Mouse (Mus musculus): ENCODE measurements at regions not wholly inside any gene's neighbourhood (a gene's known extent, or its start where the extent isn't known, plus 50 kb on each side); places are given as distances from the start of the nearest gene placed in this dataset.
"Not testable (repeated sequence)": the region's sequence is repeated elsewhere in the genome, so short reads cannot be mapped to it uniquely, and the experiment has no call there.

GRCm38 (mm10) chr13:5920422-5920821 is 59.1 kb downstream of the Klf6 start:
- no peak for DNase-seq
- intact Hi-C loops (cut with DNase I), result no loop called here

GRCm38 (mm10) chr13:5931433-5931832 is 70.2 kb downstream of the Klf6 start:
- intact Hi-C loops (cut with DNase I), result no loop called here
- DNase-seq, result no peak

- peak in 1 of 2 experiments; percentile 5 for DNase-seq
- intact Hi-C loops (cut with DNase I), result loop anchor here (5.0 kb wide), 1 partner anchor 60 kb away; no protein-coding TSS in a partner anchor
Observed at GRCm38 (mm10) chr13:5937436-5937835, 76.2 kb downstream of the Klf6 start.

GRCm38 (mm10) chr13:5937970-5938369 is 76.7 kb downstream of the Klf6 start:
- intact Hi-C loops (cut with DNase I), result loop anchor here (5.0 kb wide), 1 partner anchor 61 kb away; no protein-coding TSS in a partner anchor

GRCm38 (mm10) chr13:5939368-5939767 is 78.1 kb downstream of the Klf6 start:
- intact Hi-C loops (cut with DNase I), result loop anchor here (5.0 kb wide), 1 partner anchor 62 kb away; no protein-coding TSS in a partner anchor
- no peak for DNase-seq

More at GRCm38 (mm10) chr13:5937970-5938369, 76.7 kb downstream of the Klf6 start:
- DNase-seq, result no peak

GRCm38 (mm10) chr13:5952863-5953262 is 91.6 kb downstream of the Klf6 start:
- intact Hi-C loops (cut with DNase I), result no loop called here
- DNase-seq, result no peak

- DNase-seq; intact Hi-C loops (cut with DNase I): not testable (repeated sequence)
Observed at GRCm38 (mm10) chr13:5955121-5955520, 93.8 kb downstream of the Klf6 start.

GRCm38 (mm10) chr13:5956145-5956544 is 94.9 kb downstream of the Klf6 start:
- DNase-seq, result no peak
- intact Hi-C loops (cut with DNase I), result no loop called here

GRCm38 (mm10) chr13:5962947-5963346 is 101.7 kb downstream of the Klf6 start:
- no peak for DNase-seq
- intact Hi-C loops (cut with DNase I), result no loop called here

GRCm38 (mm10) chr13:5964626-5965025 is 103.3 kb downstream of the Klf6 start:
- DNase-seq, result no peak
- intact Hi-C loops (cut with DNase I), result no loop called here

GRCm38 (mm10) chr13:5978615-5979014 is 117.3 kb downstream of the Klf6 start:
- intact Hi-C loops (cut with DNase I), result no loop called here
- no peak for DNase-seq

- DNase-seq, result no peak
- intact Hi-C loops (cut with DNase I), result no loop called here
Observed at GRCm38 (mm10) chr13:5987491-5987890, 126.2 kb downstream of the Klf6 start.

GRCm38 (mm10) chr13:5988407-5988806 is 127.1 kb downstream of the Klf6 start:
- intact Hi-C loops (cut with DNase I), result no loop called here
- DNase-seq, result no peak

GRCm38 (mm10) chr13:6000559-6001217 is 139.4 kb downstream of the Klf6 start:
- intact Hi-C loops (cut with DNase I), result no loop called here

GRCm38 (mm10) chr13:6001218-6001564 is 139.9 kb downstream of the Klf6 start:
- no peak for DNase-seq
- intact Hi-C loops (cut with DNase I), result no loop called here

More at GRCm38 (mm10) chr13:6000559-6001217, 139.4 kb downstream of the Klf6 start:
- DNase-seq, result no peak

- no peak for DNase-seq
- intact Hi-C loops (cut with DNase I), result no loop called here
Observed at GRCm38 (mm10) chr13:6005901-6006300, 144.6 kb downstream of the Klf6 start.

GRCm38 (mm10) chr13:6009671-6010070 is 148.4 kb downstream of the Klf6 start:
- intact Hi-C loops (cut with DNase I), result no loop called here
- DNase-seq, result no peak

- intact Hi-C loops (cut with DNase I), result no loop called here
- no peak for DNase-seq
Observed at GRCm38 (mm10) chr13:6027207-6027606, 165.9 kb downstream of the Klf6 start.

- DNase-seq, result no peak
- intact Hi-C loops (cut with DNase I), result no loop called here
Observed at GRCm38 (mm10) chr13:6028878-6029277, 167.6 kb downstream of the Klf6 start.

- no peak for DNase-seq
- intact Hi-C loops (cut with DNase I), result no loop called here
Observed at GRCm38 (mm10) chr13:6029461-6029860, 168.2 kb downstream of the Klf6 start.

- intact Hi-C loops (cut with DNase I), result no loop called here
Observed at GRCm38 (mm10) chr13:6030128-6030527, 168.8 kb downstream of the Klf6 start.

GRCm38 (mm10) chr13:6040132-6040531 is 178.8 kb downstream of the Klf6 start:
- DNase-seq, result no peak
- intact Hi-C loops (cut with DNase I), result no loop called here

More at GRCm38 (mm10) chr13:6030128-6030527, 168.8 kb downstream of the Klf6 start:
- DNase-seq, result no peak

GRCm38 (mm10) chr13:6040663-6041062 is 179.4 kb downstream of the Klf6 start:
- no peak for DNase-seq
- intact Hi-C loops (cut with DNase I), result no loop called here
